Mouse (Mus musculus) adrenal gland, adult 18-20 months (tissue): ENCODE data around the gene Lysmd4. TPM values are rescaled to one million over a fixed set of nuclear protein-coding genes. Genes with fewer than 3 reads are reported as not detected.
"Not testable (repeated sequence)": the region's sequence is repeated elsewhere in the genome, so short reads cannot be mapped to it uniquely, and the experiment has no call there.

ENCODE experiments used
- DNase-seq, 2 experiments: peaks; one replicate each; pipeline ENCODE4 v3.0.0; 2021 to 2022; ENCODE audit warnings: low spot score in 2 of 2
- total RNA-seq, 2 experiments: library from RNA; stranded (reverse); gene quantifications; 1 replicate in 1 of 2; 2 replicates in 1 of 2; pipeline ENCODE4 v1.2.3; 2021

Gene Lysmd4
- total RNA-seq, 2 experiments from 2014 or later: 9.2 to 10.5 TPM

GRCm38 (mm10) chr7:67229701-67230100 is 7.4 kb downstream of the Lysmd4 start:
- DNase-seq: no peak

GRCm38 (mm10) chr7:67230221-67230620 is 7.9 kb downstream of the Lysmd4 start:
- DNase-seq: no peak

GRCm38 (mm10) chr7:67230640-67231140 is 8.3 kb downstream of the Lysmd4 start:
- DNase-seq: no peak

DNA sequence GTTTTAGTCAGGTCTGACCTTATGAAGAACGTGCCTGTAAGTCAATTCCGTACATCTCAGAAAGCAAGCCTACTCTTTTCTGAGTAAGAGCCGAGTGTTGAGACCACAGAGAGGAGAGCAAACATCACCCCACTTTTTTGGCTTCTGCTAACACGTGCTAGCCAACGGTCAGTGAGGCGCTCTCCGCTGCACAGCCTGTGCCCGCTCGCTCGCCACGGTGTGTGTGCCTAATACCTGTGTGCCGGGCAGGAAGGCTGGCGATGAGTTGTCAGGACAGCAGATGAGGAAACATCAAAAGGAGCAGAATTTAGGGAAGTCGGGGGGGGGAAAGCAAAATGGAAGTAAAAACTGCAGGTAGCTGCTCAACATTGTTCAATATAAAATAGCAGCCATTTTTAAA is 10.2 kb downstream of the Lysmd4 start:
- DNase-seq: peak in 1 of 2 experiments; percentile 0

DNA sequence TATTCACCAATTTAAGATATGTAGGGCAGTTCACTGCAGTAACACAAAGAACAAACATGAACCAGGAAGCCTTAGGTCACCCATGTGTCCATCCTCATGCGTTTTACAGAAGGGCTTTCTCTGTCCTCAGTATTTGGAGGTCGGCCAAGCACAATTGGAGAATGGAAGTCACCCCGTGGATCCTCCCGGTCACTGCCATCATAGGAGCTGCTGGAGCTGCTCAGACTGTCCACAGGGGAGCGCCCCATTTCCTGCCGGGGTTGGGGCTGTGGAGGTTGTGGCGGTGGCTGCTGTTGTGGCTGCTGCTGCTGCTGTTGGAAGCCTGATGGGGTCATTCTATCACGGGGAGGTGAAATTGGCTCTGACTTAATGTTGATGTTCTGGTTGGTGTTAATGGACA is 12.5 kb downstream of the Lysmd4 start:
- DNase-seq: peak in 1 of 2 experiments; percentile 1

DNA sequence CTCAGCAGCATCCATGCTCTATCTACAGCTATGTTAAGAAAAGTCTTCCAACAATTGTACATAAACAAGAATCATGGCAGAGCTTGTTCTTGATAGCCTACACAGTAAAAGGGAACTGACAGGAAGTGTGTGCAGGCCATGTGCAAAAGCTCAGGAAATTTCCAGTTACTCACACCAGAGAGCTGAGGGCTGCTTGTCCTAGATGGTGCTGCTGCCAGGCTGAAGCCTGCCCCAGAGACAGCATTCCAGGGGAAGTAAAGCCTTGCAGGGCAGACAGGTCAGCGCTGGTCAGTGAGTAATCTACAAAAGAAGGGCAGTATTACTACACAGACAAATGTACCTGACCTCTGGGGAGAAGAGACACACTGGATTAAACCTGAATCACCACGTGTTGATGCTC is 14.0 kb downstream of the Lysmd4 start:
- DNase-seq: no peak

DNA sequence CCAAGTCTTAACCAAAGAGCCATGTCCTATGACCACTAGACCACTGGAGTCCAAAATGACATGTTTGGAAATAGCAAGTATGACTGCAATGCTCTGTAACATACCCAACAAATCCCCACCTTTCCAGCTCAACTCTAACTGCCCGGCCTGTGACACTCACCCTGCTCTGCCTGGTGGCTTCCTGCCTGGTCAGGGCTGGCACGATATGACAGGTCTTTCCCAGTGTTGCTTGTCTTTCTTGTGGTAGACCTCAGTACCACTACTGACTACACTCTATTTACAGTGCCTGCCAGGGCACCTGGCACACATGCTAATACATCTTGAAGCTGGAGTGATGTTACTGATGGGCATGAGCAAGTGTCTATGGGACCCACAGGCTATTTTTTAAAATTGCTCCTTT is 15.4 kb downstream of the Lysmd4 start:
- no peak for DNase-seq

DNA sequence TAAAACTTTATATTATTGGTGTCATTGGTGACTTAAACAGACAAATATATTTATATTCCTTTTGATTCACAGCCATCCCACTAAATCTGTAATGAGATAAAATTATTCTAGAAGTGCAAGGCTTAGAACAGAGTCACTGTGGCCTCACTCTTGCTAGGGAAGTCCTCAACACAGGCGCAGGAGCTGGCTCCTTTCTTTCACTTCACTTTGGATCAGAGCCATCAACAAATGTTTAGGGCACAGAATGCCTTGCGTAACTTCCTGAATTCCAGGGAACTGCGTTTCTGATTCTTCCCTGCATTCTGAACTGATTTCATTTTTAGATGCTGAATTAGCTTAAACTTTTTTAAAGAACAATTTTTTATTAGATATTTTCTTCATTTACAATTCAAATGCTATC is 19.6 kb downstream of the Lysmd4 start:
- DNase-seq: no peak

DNA sequence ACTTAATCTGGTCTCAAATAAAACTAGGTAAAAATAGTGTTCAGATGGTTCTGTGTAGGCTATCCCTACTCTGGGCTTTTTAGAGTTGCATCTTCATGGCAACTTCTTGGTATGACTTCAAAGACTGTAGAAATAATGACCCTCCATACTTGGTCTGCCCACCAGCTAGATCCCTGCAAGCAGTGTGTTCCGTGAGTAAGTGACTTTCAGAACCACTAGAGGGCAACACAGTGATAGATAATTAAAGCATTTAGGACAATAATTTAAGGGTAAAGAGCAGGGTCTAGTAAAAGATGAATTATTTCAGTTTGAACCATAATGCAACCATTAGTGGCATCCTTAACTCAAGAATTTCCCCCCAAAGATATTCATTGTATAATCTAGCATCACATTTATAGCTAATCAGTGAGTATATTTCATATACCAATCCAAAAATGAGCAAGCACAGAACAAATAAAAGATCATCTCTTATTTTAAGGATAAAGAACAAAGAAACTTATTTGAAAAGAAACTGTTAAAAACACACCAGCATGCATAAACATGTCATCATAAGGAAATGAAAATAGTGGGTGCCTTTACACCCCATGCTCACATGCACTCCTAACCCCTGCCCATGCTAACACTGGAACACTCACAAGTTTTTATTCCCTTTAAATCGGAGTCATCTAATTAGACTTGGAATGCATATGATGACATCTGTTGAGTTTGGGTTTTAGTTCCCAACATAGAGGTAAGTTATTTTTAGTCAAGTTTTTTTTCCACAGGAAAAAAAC is 21.0 kb downstream of the Lysmd4 start:
- no peak for DNase-seq

DNA sequence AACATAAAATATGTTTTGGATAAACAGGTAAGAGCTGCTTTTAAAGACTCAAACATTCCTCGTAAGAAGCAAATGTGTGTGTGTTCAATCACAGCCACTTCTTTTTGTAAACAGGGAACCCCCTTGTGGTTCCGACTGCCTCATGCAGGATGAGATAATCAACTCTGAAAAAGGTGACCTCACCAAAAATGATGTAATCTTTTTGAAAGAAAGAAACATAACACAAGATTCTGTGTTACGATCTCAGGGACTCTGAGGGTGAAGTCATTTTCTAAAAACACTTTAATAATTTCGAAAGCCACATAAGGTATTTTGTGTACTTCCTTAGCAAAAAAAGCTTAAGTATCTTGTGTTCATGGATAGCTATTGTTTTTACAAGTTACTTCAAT is 21.5 kb downstream of the Lysmd4 start:
- DNase-seq: no peak

DNA sequence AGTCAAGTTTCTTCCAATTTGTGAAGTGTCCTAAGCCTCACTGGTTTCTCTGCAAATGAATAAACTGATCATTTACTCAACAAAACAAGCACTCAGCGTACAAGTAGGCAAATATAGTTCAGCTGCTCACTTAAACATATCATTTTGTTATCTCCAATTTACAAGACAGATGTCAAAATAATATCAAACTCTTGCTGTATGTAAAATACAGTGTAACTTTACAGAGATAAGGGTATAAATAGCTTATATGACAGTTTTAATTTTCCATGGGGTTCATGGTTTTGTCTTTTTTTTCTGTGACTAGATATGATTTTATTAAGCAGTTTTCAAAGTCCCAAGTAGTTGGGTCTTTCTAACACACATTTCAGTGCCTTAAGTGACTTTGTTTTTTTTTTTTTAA is 22.9 kb downstream of the Lysmd4 start:
- no peak for DNase-seq

- no peak for DNase-seq
These were observed 23.7 kb downstream of the Lysmd4 start for GRCm38 (mm10) chr7:67246067-67246466.

- peak; percentile 71 to 76 for DNase-seq
These were observed 37.7 kb downstream of the Lysmd4 start for GRCm38 (mm10) chr7:67259828-67260563.

DNA sequence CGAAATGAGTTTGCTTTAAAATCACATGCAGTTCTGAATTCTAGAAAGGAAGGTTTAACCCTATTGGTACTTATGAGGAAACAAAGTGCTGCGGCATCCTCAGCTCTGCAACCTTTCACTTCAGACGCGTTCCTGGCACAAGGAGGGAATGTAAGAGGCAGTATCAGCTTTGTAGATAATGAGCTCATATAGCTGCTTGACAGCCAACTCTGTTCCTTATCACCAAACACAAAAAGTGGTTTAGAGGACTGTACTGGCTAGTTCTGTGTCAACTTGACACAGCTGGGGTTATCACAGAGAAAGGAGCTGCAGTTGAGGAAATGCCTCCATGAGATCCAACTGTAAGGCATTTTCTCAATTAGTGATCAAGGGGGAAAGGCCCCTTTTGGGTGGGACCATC is 48.1 kb downstream of the Lysmd4 start:
- not testable (repeated sequence) for DNase-seq

DNA sequence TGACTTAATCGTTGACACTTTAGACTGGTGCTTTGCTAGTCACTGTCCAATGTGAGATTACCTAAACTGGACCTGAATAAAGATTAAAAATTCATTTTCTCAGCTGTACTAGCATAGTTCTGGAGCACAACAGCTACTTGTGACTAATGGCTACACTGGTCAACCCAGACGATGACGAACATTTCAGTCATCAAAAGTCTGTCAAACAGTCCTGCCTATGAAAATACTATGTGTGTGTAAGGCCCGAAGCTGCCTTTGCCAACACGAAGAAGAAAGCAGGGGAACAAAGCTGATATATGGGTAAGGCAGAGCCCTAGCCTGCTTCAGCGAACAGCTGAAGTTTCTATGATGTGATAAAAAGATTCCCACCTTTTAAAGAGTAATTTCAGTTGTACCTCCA is 61.2 kb downstream of the Lysmd4 start:
- DNase-seq: no peak

DNA sequence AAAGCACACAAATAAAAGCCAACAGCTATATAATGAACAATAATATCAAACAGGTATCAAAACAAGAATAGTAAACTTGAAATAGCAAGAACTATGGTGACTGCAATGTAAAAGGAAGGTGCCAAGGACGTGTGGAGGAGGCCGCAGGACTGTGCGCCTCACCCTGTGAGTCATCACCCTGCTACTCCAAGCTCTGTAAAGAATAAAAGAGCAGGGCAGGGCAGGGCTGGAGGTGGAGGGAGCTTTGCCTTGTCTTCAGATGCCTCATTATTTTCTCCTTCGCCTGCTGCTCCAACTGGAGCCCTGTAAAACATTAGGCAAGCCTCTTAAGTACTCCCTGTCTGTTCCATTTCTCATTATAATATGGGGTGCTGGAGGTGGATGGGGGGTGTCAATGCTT is 65.1 kb downstream of the Lysmd4 start:
- DNase-seq: peak in 1 of 2 experiments; percentile 24

DNA sequence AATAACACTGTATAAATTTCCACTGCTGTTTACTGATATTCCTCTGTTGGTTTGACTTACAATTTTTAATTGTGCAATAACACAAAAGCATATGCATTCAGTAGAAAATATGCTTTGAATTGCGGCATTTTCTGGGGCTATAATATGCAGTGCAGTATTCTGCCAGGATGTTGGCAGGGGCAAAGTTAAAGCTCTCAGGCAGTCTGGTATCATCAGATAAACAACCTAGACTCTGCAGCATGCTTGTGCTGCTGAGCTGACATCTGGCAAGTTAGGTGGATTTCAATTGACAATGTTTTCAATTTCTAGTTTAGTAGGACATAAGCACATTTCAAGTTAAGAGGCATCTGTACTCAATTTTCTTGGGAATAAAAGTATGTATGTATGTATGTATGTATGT is 69.0 kb downstream of the Lysmd4 start:
- no peak for DNase-seq

GRCm38 (mm10) chr7:67296419-67296818 is 74.1 kb downstream of the Lysmd4 start:
- DNase-seq: no peak

DNA sequence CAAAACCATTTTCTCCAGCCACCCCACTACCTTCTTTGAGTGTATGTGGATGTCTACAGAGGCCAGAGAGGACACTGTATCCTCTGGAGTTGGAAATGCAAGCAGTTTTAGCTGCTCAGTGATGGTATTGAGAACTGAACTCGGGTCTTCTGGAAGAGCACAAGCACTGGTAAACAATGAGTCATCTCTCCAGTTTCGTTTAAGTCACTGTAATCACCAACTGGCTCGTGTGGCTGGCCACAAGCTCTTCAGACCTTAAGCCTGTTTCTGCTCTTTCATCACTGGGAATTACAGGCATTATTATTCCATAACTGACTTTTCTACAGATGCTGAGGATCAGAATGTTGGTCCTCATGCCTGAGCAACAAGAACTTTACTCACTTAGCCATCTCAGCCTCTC is 82.6 kb downstream of the Lysmd4 start:
- DNase-seq: no peak

DNA sequence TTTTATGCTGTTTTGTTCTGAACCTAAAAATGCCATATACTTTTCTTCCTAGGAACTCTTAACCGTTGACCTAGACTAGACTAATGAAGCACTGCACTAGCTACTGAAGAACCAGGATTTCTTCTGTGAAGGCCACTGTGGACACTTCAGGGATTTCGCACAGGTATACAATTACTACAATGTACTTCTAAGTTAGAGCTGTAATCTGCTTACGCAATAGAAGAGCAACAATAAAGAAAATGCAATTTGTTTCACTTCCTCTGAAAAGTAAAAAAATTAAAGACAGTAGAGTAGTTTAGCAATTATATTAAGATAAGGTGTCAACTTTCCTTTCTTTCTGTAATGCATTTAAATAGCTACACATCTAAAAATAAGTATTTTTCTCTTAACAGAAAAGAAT is 84.7 kb downstream of the Lysmd4 start:
- no peak for DNase-seq

DNA sequence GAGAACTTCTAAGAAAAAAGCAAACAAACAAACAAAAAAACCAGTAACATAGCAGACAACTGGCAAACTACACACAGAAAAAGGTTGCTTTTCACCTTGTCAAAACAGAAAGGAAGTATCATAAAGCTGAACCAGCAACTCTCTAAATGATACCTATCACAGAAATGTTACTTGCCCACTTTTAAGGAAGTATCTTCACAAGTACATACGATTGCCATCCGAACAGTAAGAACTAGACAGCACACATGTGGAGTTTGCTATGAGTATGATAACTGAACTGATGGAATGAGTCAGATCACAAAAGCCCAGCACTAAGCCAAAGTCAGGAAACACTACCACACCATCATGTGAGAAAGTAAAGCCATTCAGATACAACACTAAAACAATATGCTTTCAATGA is 85.8 kb downstream of the Lysmd4 start:
- DNase-seq: no peak

DNA sequence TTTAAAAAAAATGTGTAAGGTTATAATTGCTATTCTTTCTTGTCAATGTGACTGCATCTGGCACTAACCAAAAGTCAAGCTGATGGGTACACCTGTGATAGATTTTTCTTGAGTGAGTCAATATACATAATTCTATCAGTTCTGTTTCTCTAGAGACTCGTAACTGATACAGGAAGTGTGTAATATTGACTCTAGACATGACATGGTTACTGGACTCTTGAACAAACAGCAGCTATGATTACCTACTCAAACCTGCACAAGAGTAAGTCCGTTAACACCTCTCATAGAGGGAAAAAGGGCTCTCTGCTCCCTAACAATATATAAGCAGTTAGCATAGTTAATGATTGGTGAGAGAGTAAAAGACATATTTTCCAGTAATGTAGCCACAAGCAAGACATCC is 87.8 kb downstream of the Lysmd4 start:
- no peak for DNase-seq
